Mouse (Mus musculus) ovary, postnatal 36 days (tissue): ENCODE results near the gene Eif1ad.

ENCODE experiments used
- DNase-seq: peaks from one replicate; pipeline ENCODE4 v3.0.0; 2022; ENCODE audit warnings: low spot score, mixed read lengths

The Eif1ad gene

DNA sequence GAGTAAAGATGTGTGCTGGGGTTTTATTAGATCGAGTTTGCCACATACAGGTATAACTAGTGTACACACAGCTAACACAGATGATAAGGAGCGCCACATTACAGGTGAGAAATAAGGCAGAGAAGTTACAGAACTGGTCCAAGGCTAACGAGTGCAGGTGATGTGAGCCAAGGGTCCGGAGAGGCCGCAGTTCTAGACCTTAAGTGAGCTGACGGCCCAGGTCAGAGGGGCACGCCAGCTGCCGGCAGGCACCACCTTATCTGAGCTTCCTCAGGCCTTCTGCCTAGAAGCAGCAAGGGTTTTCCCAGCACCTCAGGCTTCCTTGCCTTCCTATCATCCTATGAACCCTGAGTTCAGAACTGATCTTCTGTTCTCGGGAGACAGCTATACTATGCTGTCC is 53.1 kb downstream of the Eif1ad start:
- DNase-seq, result no peak

DNA sequence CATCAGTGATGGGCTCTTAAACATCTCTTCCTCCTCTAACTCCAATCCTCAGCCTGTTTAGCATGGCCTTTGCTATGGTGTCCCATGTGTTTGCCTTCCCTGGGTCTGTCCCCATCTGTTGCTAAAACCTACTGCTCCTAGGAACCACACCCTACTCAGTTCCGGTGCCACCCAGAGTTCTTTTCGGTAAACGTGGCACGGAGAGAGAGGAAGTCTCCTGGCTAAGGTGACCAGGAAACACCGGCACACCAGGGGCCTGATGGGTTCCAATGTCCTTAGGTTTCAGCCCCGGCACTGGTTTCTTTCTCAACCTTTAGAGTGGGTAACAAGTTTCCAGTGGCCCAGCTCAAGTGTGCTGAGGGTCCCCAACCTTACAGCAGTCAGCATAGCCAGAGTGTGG is 54.0 kb downstream of the Eif1ad start:
- no peak for DNase-seq
